Mouse (Mus musculus) erythroblast, embryonic 14.5 days (primary cell): Measurements from ENCODE around the gene Btbd9. TPM values are rescaled to one million over a fixed set of nuclear protein-coding genes. Genes with fewer than 3 reads are reported as not detected.

Source experiments
- H3K27me3 ChIP-seq: 2 replicates; pipeline ENCODE4 v1.6.1; 2012; ENCODE audit warnings: inconsistent platforms; ENCODE audit not compliant: control insufficient read depth
- H3K36me3 ChIP-seq: 2 replicates; pipeline ENCODE4 v1.6.1; 2012; ENCODE audit warnings: mild to moderate bottlenecking, inconsistent platforms; ENCODE audit not compliant: control insufficient read depth
- H3K4me1 ChIP-seq: 2 replicates; pipeline ENCODE4 v1.6.1; 2012; ENCODE audit warnings: inconsistent platforms; ENCODE audit not compliant: control insufficient read depth
- H3K4me3 ChIP-seq: replicated peaks from 2 replicates; pipeline ENCODE3; 2012; ENCODE audit warnings: moderate library complexity, mild to moderate bottlenecking, inconsistent platforms
- H3K9me3 ChIP-seq: 2 replicates; pipeline ENCODE4 v1.6.1; 2012; ENCODE audit warnings: low read length, inconsistent platforms, mixed read lengths; ENCODE audit not compliant: control insufficient read depth
- GATA1 ChIP-seq: IDR thresholded peaks from 2 replicates; pipeline ENCODE4 v1.6.1; 2012; ENCODE audit warnings: low read length, inconsistent platforms, mixed read lengths
- TAL1 ChIP-seq: IDR thresholded peaks from 3 replicates; pipeline ENCODE4 v1.6.1; 2012; ENCODE audit warnings: low read length, inconsistent platforms, mixed read lengths
- polyA plus RNA-seq: library from polyadenylated mRNA; stranded (reverse); fragments of >175 nt; gene quantifications from 2 replicates; pipeline ENCODE4 v1.2.3, GENCODE M21; 2012

The Btbd9 gene
- polyA plus RNA-seq, 1 experiment, result 0.26 TPM

DNA sequence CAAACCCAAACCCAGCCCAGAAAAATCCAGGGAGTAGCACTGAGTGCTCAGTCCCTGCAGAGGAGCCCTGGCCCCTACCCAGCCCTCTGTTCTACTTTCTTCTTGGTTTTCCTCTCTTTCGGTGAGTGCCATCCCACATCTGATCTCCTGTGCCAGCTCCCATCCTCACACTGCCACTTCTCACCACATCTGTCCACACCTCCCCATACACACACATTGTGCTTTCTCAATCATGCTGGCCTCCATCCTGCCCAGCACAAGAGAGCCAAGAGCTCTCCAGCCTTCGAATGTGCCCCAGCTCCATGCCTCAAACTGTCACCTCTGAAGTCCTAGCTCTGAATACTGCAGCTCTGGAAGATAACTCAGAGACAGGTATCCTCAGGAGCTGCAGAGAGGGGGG lies 271.5 kb downstream of the Btbd9 start:
- Histone ChIP-seq H3K27me3 (no peaks in the 10 kb centered on the region), H3K4me1 (no peaks in the 10 kb centered on the region), H3K36me3 (no peaks in the 10 kb centered on the region), H3K4me3 (no peak overlapping the region), H3K9me3 (no peaks in the 10 kb centered on the region)
- no peak for TF ChIP-seq GATA1
- TF ChIP-seq TAL1, result no peak

DNA sequence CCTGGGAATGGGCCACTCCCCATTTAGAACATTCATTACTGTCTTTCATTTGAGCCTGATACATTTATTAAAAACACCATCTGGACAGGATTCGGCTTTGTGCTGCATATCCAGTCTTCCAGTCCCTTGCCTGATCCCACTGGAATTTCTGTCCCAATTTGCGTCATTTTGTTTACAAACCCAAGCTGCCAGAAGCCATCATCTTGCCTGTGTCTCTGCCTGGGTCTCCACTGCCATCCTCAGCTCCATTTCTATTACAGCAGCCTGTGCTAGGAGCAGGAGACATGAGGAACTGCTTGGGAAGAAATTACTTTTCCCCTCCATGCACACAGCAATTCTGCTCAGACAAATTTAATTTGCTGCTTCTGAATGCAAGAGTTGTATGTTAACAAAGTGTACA lies 274.9 kb downstream of the Btbd9 start:
- no peaks in the 10 kb centered on the region for H3K9me3 ChIP-seq
- H3K36me3 ChIP-seq, result no peaks in the 10 kb centered on the region
- TF ChIP-seq GATA1 (no peak), TAL1 (no peak)
- no peak overlapping the region for H3K4me3 ChIP-seq
- no peaks in the 10 kb centered on the region for H3K4me1 ChIP-seq
- no peaks in the 10 kb centered on the region for H3K27me3 ChIP-seq

- Histone ChIP-seq H3K4me1 (no peaks in the 10 kb centered on the region), H3K9me3 (no peaks in the 10 kb centered on the region), H3K4me3 (no peak overlapping the region), H3K27me3 (no peaks in the 10 kb centered on the region), H3K36me3 (no peaks in the 10 kb centered on the region; the same call in 1 of the 2 replicates)
- TF ChIP-seq GATA1, result no peak
- TF ChIP-seq TAL1, result no peak
Measured at GRCm38 (mm10) chr17:30297432-30297831, 278.9 kb downstream of the Btbd9 start.

DNA sequence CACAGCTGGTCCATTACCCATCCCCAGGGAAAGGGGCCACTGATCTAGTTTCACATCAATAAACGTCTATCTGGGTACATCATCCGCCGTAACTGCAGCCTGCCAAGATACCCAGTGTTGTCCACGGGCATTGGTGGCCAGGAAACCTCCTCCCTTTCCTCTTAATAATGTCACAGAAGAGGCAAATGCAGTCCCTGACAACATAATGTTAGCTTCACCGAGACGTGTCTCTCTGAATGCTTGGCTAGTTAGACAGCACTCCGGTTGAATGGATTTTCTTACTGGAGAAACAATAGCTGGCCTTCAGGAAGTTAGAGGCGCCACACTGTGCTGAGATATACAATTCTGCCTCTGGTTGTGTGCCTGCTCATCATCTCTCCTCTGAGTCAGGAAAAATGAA lies 280.2 kb downstream of the Btbd9 start:
- TF ChIP-seq TAL1 (no peak), GATA1 (no peak)
- H3K27me3 ChIP-seq, result no peaks in the 10 kb centered on the region
- no peaks in the 10 kb centered on the region for H3K4me1 ChIP-seq
- H3K36me3 ChIP-seq, result no peaks in the 10 kb centered on the region; the same call in 1 of the 2 replicates
- H3K4me3 ChIP-seq, result no peak overlapping the region
- no peaks in the 10 kb centered on the region for H3K9me3 ChIP-seq

DNA sequence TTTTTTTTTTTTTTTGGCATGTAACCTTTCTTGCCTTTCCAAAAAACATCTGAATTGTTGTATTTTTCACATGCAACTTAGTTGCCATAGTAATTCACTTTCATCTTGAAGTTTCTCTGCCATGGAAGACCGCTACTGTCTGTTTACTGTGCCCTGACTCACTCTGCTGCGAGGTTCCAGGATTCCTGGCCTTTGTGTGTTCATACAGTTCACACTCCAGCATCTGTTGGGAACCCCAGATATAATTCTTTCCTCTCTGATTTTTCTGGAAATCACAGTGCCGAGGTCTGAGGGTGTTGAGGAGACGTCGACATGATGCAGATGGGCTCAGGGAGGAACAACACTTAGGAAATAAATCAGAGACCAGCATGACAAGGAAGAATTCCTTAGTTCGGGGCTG lies 283.6 kb downstream of the Btbd9 start:
- H3K9me3 ChIP-seq, result no peaks in the 10 kb centered on the region
- H3K36me3 ChIP-seq, result no peaks in the 10 kb centered on the region; the same call in 1 of the 2 replicates
- H3K27me3 ChIP-seq, result no peaks in the 10 kb centered on the region
- H3K4me1 ChIP-seq, result no peaks in the 10 kb centered on the region
- TF ChIP-seq GATA1 (no peak), TAL1 (no peak)
- no peak overlapping the region for H3K4me3 ChIP-seq

- no peaks in the 10 kb centered on the region for H3K27me3 ChIP-seq
- no peaks in the 10 kb centered on the region for H3K9me3 ChIP-seq
- peaks cover 2% of the 10 kb centered on the region for H3K4me1 ChIP-seq
- no peak overlapping the region for H3K4me3 ChIP-seq
- TF ChIP-seq GATA1 (no peak), TAL1 (no peak)
- H3K36me3 ChIP-seq, result no peaks in the 10 kb centered on the region
Measured at GRCm38 (mm10) chr17:30285641-30286040, 290.6 kb downstream of the Btbd9 start.

GRCm38 (mm10) chr17:30283460-30284050 lies 292.7 kb downstream of the Btbd9 start:
- Histone ChIP-seq H3K36me3 (no peaks in the 10 kb centered on the region), H3K4me1 (peaks cover 8% of the 10 kb centered on the region), H3K27me3 (no peaks in the 10 kb centered on the region), H3K9me3 (no peaks in the 10 kb centered on the region), H3K4me3 (no peak overlapping the region)
- TF ChIP-seq GATA1 (no peak), TAL1 (no peak)

- Histone ChIP-seq H3K36me3 (no peaks in the 10 kb centered on the region), H3K27me3 (no peaks in the 10 kb centered on the region), H3K9me3 (no peaks in the 10 kb centered on the region), H3K4me3 (no peak overlapping the region), H3K4me1 (peaks cover 8% of the 10 kb centered on the region)
- TF ChIP-seq GATA1, result no peak
- no peak for TF ChIP-seq TAL1
Measured at GRCm38 (mm10) chr17:30283001-30283400, 293.3 kb downstream of the Btbd9 start.

DNA sequence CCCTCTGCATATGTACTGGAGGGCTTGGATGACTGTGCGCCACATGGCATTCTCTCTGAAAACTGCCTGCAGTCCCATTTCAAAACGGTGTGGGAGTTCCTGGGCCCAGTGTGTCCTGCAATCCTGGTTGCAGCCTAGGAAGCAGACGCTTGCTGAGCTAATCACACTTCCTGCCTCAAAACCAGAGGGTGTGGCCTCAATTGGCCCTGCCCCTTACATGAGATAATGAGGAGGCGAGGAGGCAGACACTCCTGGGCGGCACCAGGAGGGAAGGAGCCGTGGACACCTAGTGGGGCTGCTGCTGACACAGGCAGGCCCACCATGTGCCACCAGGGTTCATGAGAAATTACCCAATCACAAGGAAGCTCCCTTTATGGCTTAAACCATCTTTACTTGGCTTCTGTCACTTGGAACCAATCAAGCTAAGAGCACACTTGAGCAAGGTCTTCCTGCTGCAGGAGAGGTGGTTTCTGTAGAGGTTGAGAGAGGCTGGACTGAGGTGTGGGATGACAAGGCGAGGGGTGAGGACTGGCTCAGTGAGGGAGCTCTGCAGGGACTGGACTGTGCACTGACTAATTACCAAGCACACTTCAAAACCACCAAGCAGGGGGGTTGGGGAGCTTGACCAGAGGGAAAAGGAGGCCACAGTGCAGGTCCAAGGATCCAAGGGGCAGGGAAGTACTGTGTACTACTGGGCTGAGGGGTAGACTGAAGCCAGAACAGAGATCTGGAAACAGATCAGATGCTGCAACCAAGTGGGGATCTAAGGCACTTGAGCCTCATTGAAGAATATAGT lies 295.8 kb downstream of the Btbd9 start:
- Histone ChIP-seq H3K4me3 (no peak overlapping the region), H3K36me3 (no peaks in the 10 kb centered on the region)

GRCm38 (mm10) chr17:30279684-30280083 lies 296.6 kb downstream of the Btbd9 start:
- H3K9me3 ChIP-seq, result no peaks in the 10 kb centered on the region
- H3K27me3 ChIP-seq, result no peaks in the 10 kb centered on the region
- no peaks in the 10 kb centered on the region for H3K36me3 ChIP-seq
- H3K4me1 ChIP-seq, result peaks cover 8% of the 10 kb centered on the region
- H3K4me3 ChIP-seq, result no peak overlapping the region
- TF ChIP-seq TAL1 (no peak), GATA1 (no peak)

More for the DNA sequence above, 295.8 kb downstream of the Btbd9 start:
- Histone ChIP-seq H3K4me1 (peaks cover 8% of the 10 kb centered on the region), H3K9me3 (no peaks in the 10 kb centered on the region), H3K27me3 (no peaks in the 10 kb centered on the region)
- TF ChIP-seq TAL1, result no peak
- no peak for TF ChIP-seq GATA1
